10 mouse cellular contexts compared by ENCODE assay signal in the genomic region with DNA sequence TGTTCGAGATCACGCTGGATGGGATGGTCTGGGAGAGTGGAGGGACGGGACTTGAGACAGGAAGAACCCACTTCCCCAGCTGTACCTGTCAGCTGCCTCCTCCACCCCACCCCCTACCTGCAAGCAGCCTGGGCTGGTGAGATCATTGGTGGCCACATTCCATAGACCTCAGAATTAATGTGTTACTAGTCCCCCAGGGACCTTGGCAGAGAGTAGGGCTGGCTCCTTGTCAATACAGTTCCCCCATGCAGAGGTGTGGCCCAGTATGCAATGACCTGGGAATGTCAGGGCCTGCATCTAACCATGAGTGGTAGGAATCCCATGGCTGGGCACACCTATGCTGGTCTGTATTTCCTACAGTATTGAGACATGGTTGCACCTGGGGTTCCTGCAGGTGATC.
DNase-seq lines count a peak whose midpoint lies in the region; TF ChIP-seq lines count a peak whose summit lies in the region.
"Had no signal": no experiment of that assay in that cellular context is flagged by ENCODE, and none has a peak within 500 bp of the region (broad histone marks: within the 10 kb centered on the region; RNA-seq: fewer than 3 reads in every experiment).

No protein-coding gene starts in this region.

- H3K27ac ChIP-seq in layer of hippocampus, adult 2 months: peak overlapping the region; percentile 92

- no peak for DNase-seq in layer of hippocampus, adult 2 months (ENCODE audit: low spot score in 2 of 2)
- DNase-seq in layer of hippocampus, adult 11-12 months (ENCODE audit: low spot score): no peak
- DNase-seq in kidney, adult 11 months: peak; percentile 89
- DNase-seq in kidney, adult 18-20 months: peak; percentile 80
- peak; percentile 83 to 91 for DNase-seq in kidney, postnatal 25 days
- DNase-seq in adrenal gland, postnatal 25 days: no peak
- DNase-seq in MN1 (ENCODE audit: low spot score): no peak
- DNase-seq: cerebellum, adult 11 months; gastrocnemius, postnatal 25 days; lung, adult 18-20 months had no signal

- no peak for TF ChIP-seq CTCF in layer of hippocampus, adult 2 months (conservative IDR thresholded peaks at IDR 0.05)

- H3K4me3 ChIP-seq in layer of hippocampus, adult 2 months: no peak overlapping the region

Comparison
In these comparisons a context has a peak if more than half of its experiments do, and no peak if none do; other contexts are left out.
1. DNase-seq: peak in kidney, adult 11 months (single experiment), kidney, adult 18-20 months (single experiment) and kidney, postnatal 25 days (2 of 2); none in layer of hippocampus, adult 2 months (0 of 2), layer of hippocampus, adult 11-12 months (single experiment), adrenal gland, postnatal 25 days (single experiment) and MN1 (single experiment).